In genomic region chr2:35291856-35292255, GRCm38 (mm10) we compare ENCODE assay signal across 8 mouse cellular contexts. TPM values are rescaled to one million over a fixed set of nuclear protein-coding genes. Genes with fewer than 3 reads are reported as not detected.
DNase-seq lines count a peak whose midpoint lies in the region; ATAC-seq lines count a peak whose summit lies in the region.

No protein-coding gene starts in this region.

- ATAC-seq in forebrain, embryonic 11.5 days (replicated peaks; ENCODE audit: low FRiP score), result no peak
- ATAC-seq in forebrain, embryonic 13.5 days, result no peak
- ATAC-seq in liver, embryonic 11.5 days (replicated peaks; ENCODE audit: low FRiP score), result no peak

- no peaks in the 10 kb centered on the region for H3K27me3 ChIP-seq in forebrain, embryonic 11.5 days (ENCODE audit: control insufficient read depth, insufficient read depth, low read length)
- no peaks in the 10 kb centered on the region for H3K27me3 ChIP-seq in forebrain, embryonic 13.5 days
- no peaks in the 10 kb centered on the region for H3K27me3 ChIP-seq in liver, embryonic 11.5 days (replicated peaks; ENCODE audit: control insufficient read depth, insufficient read depth, low read length)

- intact Hi-C loops in heart, postnatal 36 days (cut with DNase I), result no loop called here

- H3K4me3 ChIP-seq in forebrain, embryonic 11.5 days (ENCODE audit: low read depth, low read length), result no peak overlapping the region
- no peak overlapping the region for H3K4me3 ChIP-seq in forebrain, embryonic 13.5 days
- no peak overlapping the region for H3K4me3 ChIP-seq in liver, embryonic 11.5 days (ENCODE audit: low read depth, low read length)

- H3K27ac ChIP-seq in forebrain, embryonic 11.5 days (ENCODE audit: low read depth, low read length), result no peak overlapping the region
- H3K27ac ChIP-seq in forebrain, embryonic 13.5 days, result no peak overlapping the region
- no peak overlapping the region for H3K27ac ChIP-seq in liver, embryonic 11.5 days (ENCODE audit: low read depth, low read length)

- 23% methylated on average over 3 of the region's 3 CpGs for WGBS in forebrain, embryonic 11.5 days
- 27% methylated on average over 3 of the region's 3 CpGs for WGBS in forebrain, embryonic 13.5 days
- 16% methylated on average over 3 of the region's 3 CpGs for WGBS in liver, embryonic 11.5 days

- no peak overlapping the region for H3K4me2 ChIP-seq in forebrain, embryonic 11.5 days (ENCODE audit: low read depth, low read length, severe bottlenecking)
- H3K4me2 ChIP-seq in forebrain, embryonic 13.5 days, result no peak overlapping the region
- no peak overlapping the region for H3K4me2 ChIP-seq in liver, embryonic 11.5 days

- H3K9ac ChIP-seq in forebrain, embryonic 11.5 days (ENCODE audit: low read length), result no peak overlapping the region
- no peak overlapping the region for H3K9ac ChIP-seq in forebrain, embryonic 13.5 days
- no peak overlapping the region for H3K9ac ChIP-seq in liver, embryonic 11.5 days (ENCODE audit: low read depth, low read length)

- no peaks in the 10 kb centered on the region for H3K36me3 ChIP-seq in forebrain, embryonic 11.5 days (ENCODE audit: control insufficient read depth, insufficient read depth, low read length)
- no peaks in the 10 kb centered on the region for H3K36me3 ChIP-seq in forebrain, embryonic 13.5 days (ENCODE audit: poor library complexity, severe bottlenecking)
- H3K36me3 ChIP-seq in liver, embryonic 11.5 days (ENCODE audit: control insufficient read depth, insufficient read depth, low read length), result peaks cover 3% of the 10 kb centered on the region; the same call in 1 of the 2 replicates

- no peaks in the 10 kb centered on the region for H3K9me3 ChIP-seq in forebrain, embryonic 11.5 days (ENCODE audit: control insufficient read depth, low read length)
- H3K9me3 ChIP-seq in forebrain, embryonic 13.5 days (replicated peaks), result no peaks in the 10 kb centered on the region
- H3K9me3 ChIP-seq in liver, embryonic 11.5 days (ENCODE audit: control insufficient read depth, low read length), result no peaks in the 10 kb centered on the region

- no peaks in the 10 kb centered on the region for H3K4me1 ChIP-seq in forebrain, embryonic 11.5 days (replicated peaks; ENCODE audit: control insufficient read depth, insufficient read depth, low read length)
- no peaks in the 10 kb centered on the region for H3K4me1 ChIP-seq in forebrain, embryonic 13.5 days
- H3K4me1 ChIP-seq in liver, embryonic 11.5 days (replicated peaks; ENCODE audit: control insufficient read depth, insufficient read depth, low read length), result no peaks in the 10 kb centered on the region

- peak; percentile 67 for DNase-seq in forebrain, embryonic 11.5 days (ENCODE audit: low spot score)
- DNase-seq in liver, result peak; percentile 63
- DNase-seq in liver, embryonic 11.5 days (ENCODE audit: low spot score), result no peak
- DNase-seq in brain, adult 2 months (ENCODE audit: low read depth, low spot score), result peak; percentile 60
- DNase-seq in heart, postnatal 36 days, result peak; percentile 62 to 70
- DNase-seq in naive thymus-derived CD4-positive, alpha-beta T cell, adult 2 months (ENCODE audit: low read depth), result peak; percentile 74
- DNase-seq in ovary, postnatal 36 days (ENCODE audit: low spot score), result no peak

RNA-seq across cellular contexts. Expression of gene Gsn, which starts 35.7 kb away (rescaled TPM):
- 28.0 and 33.4 TPM in 2 replicates for polyA plus RNA-seq in forebrain, embryonic 11.5 days (2014; fragmentation: Nextera tagmentation; extraction: Ambion mirVana)
- 13.3 and 14.3 TPM in 2 replicates for polyA plus RNA-seq in forebrain, embryonic 13.5 days (2015; fragmentation: Nextera tagmentation; extraction: Ambion mirVana)
- 76.4 and 85.4 TPM in 2 replicates for polyA plus RNA-seq in liver, embryonic 11.5 days (2014; fragmentation: Nextera tagmentation; extraction: Ambion mirVana)
- 100 to 1,000 TPM; 969 to 984 TPM for total RNA-seq in heart, postnatal 36 days (2021)

RNA-seq across cellular contexts. Expression of gene Stom, which starts 44.9 kb away (rescaled TPM):
- polyA plus RNA-seq in forebrain, embryonic 11.5 days (2014; fragmentation: Nextera tagmentation; extraction: Ambion mirVana), result 10.6 and 13.0 TPM in 2 replicates
- 8.0 and 9.4 TPM in 2 replicates for polyA plus RNA-seq in forebrain, embryonic 13.5 days (2015; fragmentation: Nextera tagmentation; extraction: Ambion mirVana)
- 87.7 and 97.0 TPM in 2 replicates for polyA plus RNA-seq in liver, embryonic 11.5 days (2014; fragmentation: Nextera tagmentation; extraction: Ambion mirVana)
- total RNA-seq in heart, postnatal 36 days (2021), result 10 to 100 TPM; 79.9 to 88.4 TPM

Comparison
In these comparisons a context has a peak if more than half of its experiments do, and no peak if none do; other contexts are left out.
1. DNase-seq: peak in forebrain, embryonic 11.5 days (single experiment), liver (single experiment), brain, adult 2 months (single experiment), heart, postnatal 36 days (2 of 2) and naive thymus-derived CD4-positive, alpha-beta T cell, adult 2 months (single experiment); none in liver, embryonic 11.5 days (single experiment) and ovary, postnatal 36 days (single experiment).